ENCODE assay signal across 10 mouse cellular contexts in the genomic region with DNA sequence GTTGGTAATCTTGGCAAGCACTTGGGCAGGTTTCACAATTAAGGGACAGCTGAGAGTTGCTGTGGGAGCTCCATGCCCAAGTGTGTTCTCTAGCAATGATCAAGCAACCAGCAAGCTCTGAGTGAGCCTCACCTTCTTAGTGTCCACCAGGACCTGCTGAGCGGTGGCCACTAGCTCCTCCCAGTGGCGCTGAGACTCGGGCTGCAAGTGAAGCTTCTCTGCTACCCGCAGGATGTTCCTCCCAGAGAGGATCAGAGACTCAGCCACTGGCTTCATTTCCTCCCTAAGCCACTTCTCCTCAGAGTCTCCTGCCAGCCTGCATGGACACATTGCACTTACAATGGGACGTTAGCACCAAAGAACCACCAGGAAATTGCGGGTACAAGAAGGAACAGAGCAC. TPM values are rescaled to one million over a fixed set of nuclear protein-coding genes. Genes with fewer than 3 reads are reported as not detected.
DNase-seq lines count a peak whose midpoint lies in the region; ATAC-seq and TF ChIP-seq lines count a peak whose summit lies in the region.
"Had no signal": no experiment of that assay in that cellular context is flagged by ENCODE, and none has a peak within 500 bp of the region (broad histone marks: within the 10 kb centered on the region; RNA-seq: fewer than 3 reads in every experiment).

No protein-coding gene starts in this region.

- H3K9ac ChIP-seq in lung, embryonic 14.5 days, result no peak overlapping the region
- no peak overlapping the region for H3K9ac ChIP-seq in forebrain, embryonic 15.5 days (replicated peaks)
- H3K9ac ChIP-seq in hindbrain, embryonic 12.5 days, result no peak overlapping the region

- 27% methylated on average over 6 of the region's 6 CpGs for WGBS in lung, embryonic 14.5 days
- 41% methylated on average over 6 of the region's 6 CpGs for WGBS in forebrain, embryonic 15.5 days
- WGBS in hindbrain, embryonic 12.5 days, result 38% methylated on average over 6 of the region's 6 CpGs

- DNase-seq in gastrocnemius, adult 2 months, result no peak
- DNase-seq in gastrocnemius, adult 18-20 months (ENCODE audit: low spot score), result no peak
- peak; percentile 46 for DNase-seq in lung, embryonic 14.5 days
- no peak for DNase-seq in lung, adult 18-20 months
- no peak for DNase-seq in frontal cortex, postnatal 10 days (ENCODE audit: low spot score in 2 of 2)
- DNase-seq: right cerebral cortex, adult 18-20 months had no signal

- no peak overlapping the region for H3K4me3 ChIP-seq in gastrocnemius, adult 2 months
- H3K4me3 ChIP-seq in lung, embryonic 14.5 days (ENCODE audit: low read depth, low read length), result no peak overlapping the region
- H3K4me3 ChIP-seq in forebrain, embryonic 15.5 days, result no peak overlapping the region
- H3K4me3 ChIP-seq in hindbrain, embryonic 12.5 days, result no peak overlapping the region

- H3K27ac ChIP-seq in gastrocnemius, adult 2 months, result no peak overlapping the region
- no peak overlapping the region for H3K27ac ChIP-seq in lung, embryonic 14.5 days (ENCODE audit: low read depth)
- no peak overlapping the region for H3K27ac ChIP-seq in forebrain, embryonic 15.5 days (replicated peaks)
- H3K27ac ChIP-seq in hindbrain, embryonic 12.5 days, result no peak overlapping the region

- ATAC-seq in lung, embryonic 14.5 days (ENCODE audit: insufficient read depth), result no peak
- peak; percentile 40; the same call in 1 of the 2 replicates for ATAC-seq in megakaryocyte, adult 5-6 weeks (ENCODE audit: poor library complexity, severe bottlenecking)
- no peak for ATAC-seq in forebrain, embryonic 15.5 days (replicated peaks)
- ATAC-seq in hindbrain, embryonic 12.5 days (ENCODE audit: low FRiP score), result no peak
- ATAC-seq: forebrain, embryonic 16.5 days had no signal

- H3K4me1 ChIP-seq in lung, embryonic 14.5 days (ENCODE audit: insufficient read depth), result no peaks in the 10 kb centered on the region; the same call in 1 of the 2 replicates
- peaks cover 9% of the 10 kb centered on the region for H3K4me1 ChIP-seq in forebrain, embryonic 15.5 days
- H3K4me1 ChIP-seq in hindbrain, embryonic 12.5 days, result peaks cover 8% of the 10 kb centered on the region

- H3K9me3 ChIP-seq in lung, embryonic 14.5 days (ENCODE audit: low read depth, low read length), result no peaks in the 10 kb centered on the region
- no peaks in the 10 kb centered on the region for H3K9me3 ChIP-seq in forebrain, embryonic 15.5 days
- H3K9me3 ChIP-seq in hindbrain, embryonic 12.5 days (replicated peaks), result no peaks in the 10 kb centered on the region

- no peak overlapping the region for H3K4me2 ChIP-seq in lung, embryonic 14.5 days
- no peak overlapping the region for H3K4me2 ChIP-seq in forebrain, embryonic 15.5 days (replicated peaks)
- no peak overlapping the region for H3K4me2 ChIP-seq in hindbrain, embryonic 12.5 days (replicated peaks)

- H3K27me3 ChIP-seq in lung, embryonic 14.5 days (ENCODE audit: insufficient read depth, low read length), result peaks cover 26% of the 10 kb centered on the region
- H3K27me3 ChIP-seq in forebrain, embryonic 15.5 days, result peaks cover 12% of the 10 kb centered on the region; the same call in 1 of the 2 replicates
- H3K27me3 ChIP-seq in hindbrain, embryonic 12.5 days, result peaks cover 40% of the 10 kb centered on the region

- intact Hi-C loops in gastrocnemius, adult 2 months (cut with DNase I), result no loop called here

- H3K36me3 ChIP-seq in lung, embryonic 14.5 days (ENCODE audit: insufficient read depth), result no peaks in the 10 kb centered on the region
- H3K36me3 ChIP-seq in forebrain, embryonic 15.5 days, result no peaks in the 10 kb centered on the region
- no peaks in the 10 kb centered on the region for H3K36me3 ChIP-seq in hindbrain, embryonic 12.5 days

- TF ChIP-seq CTCF in gastrocnemius, adult 2 months (IDR thresholded peaks at IDR 0.05), result peak; percentile 15; the same call in 1 of the 2 replicates
- 0 out of 2 replicates have a peak, but pooled peaks have one; percentile 35 for TF ChIP-seq CTCF in lung, embryonic 14.5 days (IDR thresholded peaks at IDR 0.05; ENCODE audit: low read depth)

RNA-seq across cellular contexts. Expression of a gene that starts 7.4 kb away (rescaled TPM):
- total RNA-seq in gastrocnemius, adult 2 months (2021), result not detected
- not detected for total RNA-seq in gastrocnemius, adult 18-20 months (2021)
- polyA plus RNA-seq in lung, embryonic 14.5 days (2014; fragmentation: Nextera tagmentation; extraction: Ambion mirVana), result 0.17 and 0.23 TPM in 2 replicates
- total RNA-seq in megakaryocyte, adult 5-6 weeks (2015), result not detected in 2 replicates
- 0.04 and 0.16 TPM in 2 replicates for total RNA-seq in megakaryocyte, adult 5-6 weeks (2017)
- polyA plus RNA-seq in forebrain, embryonic 15.5 days (2015; fragmentation: Nextera tagmentation; extraction: Ambion mirVana), result 0.25 and 0.36 TPM in 2 replicates
- 0.52 and 0.59 TPM in 2 replicates for polyA plus RNA-seq in hindbrain, embryonic 12.5 days (2016; fragmentation: Nextera tagmentation; extraction: Ambion mirVana)

RNA-seq across cellular contexts. Expression of a gene that starts 25.2 kb away (rescaled TPM):
- total RNA-seq in gastrocnemius, adult 2 months (2021), result 1 to 10 TPM; 5.8 to 10.0 TPM
- 1 to 10 TPM; 6.1 to 8.6 TPM for total RNA-seq in gastrocnemius, adult 18-20 months (2021)
- 16.5 and 17.5 TPM in 2 replicates for polyA plus RNA-seq in lung, embryonic 14.5 days (2014; fragmentation: Nextera tagmentation; extraction: Ambion mirVana)
- 2.6 and 3.3 TPM in 2 replicates for total RNA-seq in megakaryocyte, adult 5-6 weeks (2015)
- total RNA-seq in megakaryocyte, adult 5-6 weeks (2017), result 3.0 and 3.6 TPM in 2 replicates
- 31.7 and 32.4 TPM in 2 replicates for polyA plus RNA-seq in forebrain, embryonic 15.5 days (2015; fragmentation: Nextera tagmentation; extraction: Ambion mirVana)
- 23.4 and 24.1 TPM in 2 replicates for polyA plus RNA-seq in hindbrain, embryonic 12.5 days (2016; fragmentation: Nextera tagmentation; extraction: Ambion mirVana)
